Mouse (Mus musculus) cerebral cortex, adult 2 months (tissue): Measurements from ENCODE around the gene Ltbp1.

Experiments
- WGBS: fragments of 180-500 bp; shearing (Covaris S2); methylation state at CpG from one replicate; pipeline ENCODE4 v1.1.7; 2018; 5-methylcytosine and 5-hydroxymethylcytosine counted together

Gene Ltbp1

DNA sequence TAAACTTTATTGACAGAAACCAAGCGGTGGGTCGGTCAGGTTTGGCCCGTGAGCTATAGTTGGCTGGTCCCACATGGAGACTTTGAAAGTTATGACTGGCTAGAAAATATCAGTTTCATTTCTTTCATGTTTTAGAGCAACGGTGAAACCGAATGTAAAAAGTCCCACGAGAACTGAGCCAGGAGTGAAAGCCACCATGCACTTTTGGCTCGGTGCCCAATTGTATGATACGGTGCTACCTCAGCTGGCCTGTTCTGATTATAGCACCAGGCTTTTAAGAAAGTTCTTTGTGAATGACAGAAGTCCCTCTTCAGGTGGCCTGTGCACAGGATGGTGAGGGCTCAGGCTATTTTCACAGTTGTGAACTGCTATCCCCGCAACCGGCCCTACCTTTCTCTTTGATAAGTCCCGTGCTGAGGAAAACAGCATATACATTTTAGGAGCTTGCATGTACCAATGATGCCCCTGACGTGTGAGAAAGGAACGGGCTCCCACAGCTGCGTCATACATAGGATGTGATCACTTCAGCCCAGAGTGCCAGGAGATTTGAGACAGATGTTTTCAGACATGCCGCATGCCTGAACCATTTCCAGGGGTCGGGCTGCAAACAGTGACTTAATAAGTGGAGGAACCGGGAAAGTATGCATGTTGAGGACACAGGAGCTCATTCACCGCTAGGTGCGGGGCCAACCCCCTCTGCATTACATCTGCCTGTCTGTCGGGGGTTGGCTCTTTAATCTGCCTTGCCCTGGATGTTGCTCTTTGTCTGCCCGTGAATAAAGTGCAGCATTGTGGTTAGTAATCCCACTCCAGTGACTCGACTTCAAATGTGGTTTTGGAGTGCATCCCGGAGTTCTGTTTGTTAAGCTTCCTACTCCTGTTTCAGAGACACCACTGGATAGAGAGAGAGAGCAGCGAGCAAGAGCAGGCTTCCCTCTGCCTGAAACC, 172.8 kb downstream of the Ltbp1 start:
- WGBS: 31% methylated on average over 24 of the region's 24 CpGs

DNA sequence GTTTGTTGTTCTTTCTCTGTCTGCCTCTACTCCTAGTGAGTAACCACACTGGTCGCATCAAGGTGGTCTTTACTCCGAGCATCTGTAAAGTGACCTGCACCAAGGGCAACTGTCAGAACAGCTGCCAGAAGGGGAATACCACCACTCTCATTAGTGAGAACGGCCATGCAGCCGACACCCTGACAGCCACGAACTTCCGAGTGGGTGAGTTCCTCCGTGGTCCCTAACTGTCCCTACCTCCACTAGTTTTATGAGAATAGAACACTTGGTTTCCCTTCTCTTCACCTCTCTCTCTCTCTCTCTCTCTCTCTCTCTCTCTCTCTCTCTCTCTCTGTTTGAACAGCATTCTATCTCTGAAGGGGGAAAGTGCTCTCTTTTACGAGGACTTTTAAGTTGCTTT, 173.6 kb downstream of the Ltbp1 start:
- WGBS: 37% methylated on average over 8 of the region's 8 CpGs

DNA sequence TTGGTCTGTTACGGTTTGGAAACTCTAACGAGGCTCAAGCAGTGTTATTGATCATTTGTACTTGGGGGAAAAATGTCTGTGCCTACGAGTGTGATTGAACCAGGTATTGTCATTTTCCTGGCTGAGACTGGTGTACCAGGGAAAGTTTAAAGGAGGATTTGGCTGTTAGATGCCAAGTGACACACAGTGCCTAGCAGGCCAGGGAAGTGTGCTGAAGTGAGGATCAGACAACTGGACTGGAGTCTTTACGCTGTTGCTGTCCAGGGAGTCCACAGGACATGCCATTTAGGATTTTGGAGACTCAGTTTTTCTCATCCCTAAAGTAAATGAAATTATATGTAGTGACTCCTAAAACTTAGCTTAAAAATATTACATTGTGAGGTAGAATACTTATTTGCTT, 174.9 kb downstream of the Ltbp1 start:
- 73% methylated on average over 4 of the region's 4 CpGs for WGBS

DNA sequence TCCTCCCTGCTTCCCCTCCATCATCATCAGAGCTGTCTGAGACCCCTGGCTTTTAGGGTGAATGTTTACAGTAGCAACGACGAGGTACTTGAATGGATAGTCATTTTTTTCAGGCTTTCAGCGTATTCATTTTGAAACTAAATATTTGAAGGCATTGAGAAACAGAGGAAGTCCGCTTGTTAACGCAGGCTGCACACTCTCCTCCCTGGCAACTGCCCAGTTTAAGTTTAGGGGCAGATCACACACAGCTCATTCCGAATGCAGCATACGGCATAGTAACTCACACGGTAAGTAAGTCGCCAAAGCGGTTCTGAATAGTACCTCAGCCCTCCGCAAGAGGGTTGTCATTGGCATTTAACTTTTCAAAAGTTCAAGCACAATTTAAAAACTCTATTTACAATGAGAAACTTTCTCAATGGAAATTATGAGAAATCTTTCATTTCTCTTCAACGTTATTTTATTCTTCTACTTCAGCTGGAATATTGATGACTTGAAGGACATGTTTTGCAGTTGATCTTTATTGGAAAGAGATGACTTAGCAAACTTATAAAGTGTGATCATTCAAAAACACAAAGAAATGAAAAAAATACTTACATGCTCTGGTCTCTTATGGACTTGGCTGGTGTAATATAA, 175.7 kb downstream of the Ltbp1 start:
- 42% methylated on average over 12 of the region's 12 CpGs for WGBS

DNA sequence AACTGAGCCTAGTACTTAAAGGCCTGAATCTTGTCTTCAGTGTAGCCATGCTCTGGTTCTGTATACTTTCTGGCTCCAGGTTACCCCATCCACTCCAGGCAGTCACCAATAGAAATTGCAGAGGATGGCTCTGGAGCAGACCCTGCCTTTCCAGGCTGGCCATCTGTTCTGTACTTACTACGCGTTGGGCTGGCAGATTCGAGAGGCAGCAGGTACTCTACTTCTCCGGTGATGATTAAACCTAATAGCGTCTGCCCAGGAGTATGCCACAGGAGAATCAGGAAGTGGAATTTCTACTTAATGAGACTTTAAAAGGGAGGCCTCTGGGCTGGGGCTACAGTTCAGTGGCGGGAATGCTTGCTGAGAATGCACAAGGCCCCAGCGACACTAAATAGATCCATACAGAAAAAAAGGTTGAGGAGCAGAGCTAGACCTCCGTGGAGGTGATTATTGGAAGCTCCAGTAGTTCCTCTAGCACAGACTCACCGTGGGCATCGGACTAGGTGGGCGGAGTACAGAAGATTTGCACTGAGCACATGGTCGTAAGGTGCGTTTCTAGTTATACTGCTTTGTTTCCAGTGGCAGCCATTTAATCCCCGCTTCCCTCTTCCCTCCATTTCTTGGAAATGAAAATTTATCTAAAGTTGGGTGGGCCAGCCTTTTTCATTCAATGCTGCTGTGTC, 177.1 kb downstream of the Ltbp1 start:
- 83% methylated on average over 14 of the region's 14 CpGs for WGBS

DNA sequence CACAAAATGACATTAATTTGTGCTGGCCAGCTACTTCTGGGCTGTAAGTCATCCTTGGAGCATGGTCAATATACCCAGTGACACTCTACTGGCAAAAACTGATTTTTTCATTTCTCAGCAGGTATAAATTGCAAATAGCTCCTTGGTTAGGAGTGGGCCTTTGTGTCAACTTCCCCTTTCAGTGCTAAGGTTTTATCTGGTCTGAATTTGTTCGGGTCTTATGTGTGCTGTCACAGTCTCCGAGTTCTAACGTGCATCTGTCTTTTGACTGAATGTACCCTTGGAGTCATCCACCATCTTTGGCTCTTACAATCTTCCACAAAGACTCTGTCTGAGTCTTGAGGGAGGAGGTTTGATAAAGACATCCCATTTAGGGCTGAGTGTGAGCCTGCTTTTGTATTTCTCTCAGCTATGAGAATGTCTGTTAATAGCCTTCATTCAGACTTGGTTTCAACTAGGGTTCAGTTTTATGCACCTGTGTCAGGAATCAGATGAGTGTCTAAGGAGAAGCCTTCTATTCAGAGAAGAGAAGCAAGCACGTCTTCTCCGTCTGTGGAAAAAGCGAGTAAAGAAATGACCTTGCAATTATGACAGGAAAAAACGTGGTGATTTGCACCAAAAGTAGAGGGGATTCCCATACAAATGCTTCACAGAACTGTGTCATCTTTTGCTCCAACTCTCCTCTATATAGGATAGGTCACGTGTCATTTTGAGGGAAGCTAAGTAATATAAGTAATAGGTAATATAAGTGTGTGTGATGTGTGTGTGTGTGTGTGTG, 181.6 kb downstream of the Ltbp1 start:
- WGBS: 82% methylated on average over 8 of the region's 8 CpGs

DNA sequence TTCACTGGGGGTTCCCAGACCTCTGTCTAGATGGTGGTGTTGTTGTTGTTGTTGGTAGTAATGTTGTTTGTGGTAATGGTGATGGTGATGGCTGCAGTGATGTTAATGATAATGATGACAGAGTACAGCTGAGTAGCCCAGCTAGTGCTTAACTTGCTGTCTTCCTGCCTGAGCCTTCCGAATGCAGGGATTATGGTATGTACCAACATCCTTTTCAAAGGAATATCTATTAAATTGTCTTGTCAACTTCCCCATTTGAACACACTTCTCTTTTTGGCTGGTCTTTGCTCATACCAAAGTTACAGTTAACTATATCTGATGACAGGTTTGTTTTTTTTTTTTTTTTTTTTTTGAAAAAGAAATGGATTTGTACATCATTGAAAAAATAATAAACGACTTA, 191.6 kb downstream of the Ltbp1 start:
- WGBS: 89% methylated on average over 2 of the region's 2 CpGs

DNA sequence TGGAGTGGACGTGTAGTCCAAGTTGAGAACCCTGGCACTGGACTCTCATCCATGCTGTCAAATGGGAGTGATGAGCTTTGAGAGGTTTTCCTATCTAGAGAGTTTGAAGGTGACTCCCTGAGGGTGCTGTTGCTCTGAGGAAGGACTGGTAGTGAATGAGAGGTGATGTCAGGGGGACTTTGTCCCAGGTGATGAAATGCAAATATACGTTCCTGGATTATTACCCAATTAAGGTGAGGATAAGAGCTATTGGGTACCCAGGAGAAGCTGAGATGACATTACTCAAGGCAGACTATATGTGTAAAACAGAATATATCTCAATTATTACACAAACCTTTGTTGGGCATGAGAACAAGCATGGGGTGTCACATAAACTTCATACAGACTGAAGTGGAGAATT, 193.4 kb downstream of the Ltbp1 start:
- 95% methylated on average over 2 of the region's 2 CpGs for WGBS

DNA sequence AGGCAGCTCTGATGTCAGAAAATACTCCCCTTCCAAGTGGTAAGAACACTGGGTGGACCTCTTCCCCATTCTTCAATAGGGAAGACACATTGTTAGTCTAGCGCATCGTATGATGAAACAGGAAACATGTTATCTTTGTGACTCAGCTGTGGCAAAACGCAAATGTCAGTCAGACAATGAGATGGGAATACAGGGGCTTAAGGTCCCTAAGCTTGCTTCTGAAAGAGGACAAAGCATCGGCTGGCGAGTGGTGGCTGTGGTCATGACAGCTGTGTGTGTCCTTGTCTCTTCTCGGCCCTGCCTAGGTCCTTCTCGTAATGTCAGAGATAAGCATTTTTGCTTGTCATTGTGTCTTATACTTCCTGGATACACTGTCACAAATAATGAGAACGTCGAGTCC, 194.3 kb downstream of the Ltbp1 start:
- WGBS: 72% methylated on average over 9 of the region's 9 CpGs

DNA sequence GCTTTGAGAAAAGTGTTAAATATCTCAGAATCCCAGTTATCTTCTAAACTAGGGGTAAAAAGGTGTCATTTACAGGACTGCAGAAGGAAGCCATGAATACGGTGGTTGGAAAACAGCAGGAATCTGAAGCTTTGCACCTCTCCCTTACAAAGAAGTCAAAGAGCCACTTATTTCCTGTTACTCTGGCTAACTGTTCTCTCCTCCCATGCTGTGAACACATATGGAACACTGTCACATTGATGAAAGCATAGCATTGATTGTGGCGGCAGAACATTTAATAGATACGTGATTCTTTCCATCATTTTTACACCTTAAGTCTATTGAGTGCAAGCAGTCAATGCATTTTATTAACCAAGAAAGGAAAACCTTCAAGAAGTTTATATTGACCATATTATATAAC, 196.9 kb downstream of the Ltbp1 start:
- 70% methylated on average over 3 of the region's 3 CpGs for WGBS

DNA sequence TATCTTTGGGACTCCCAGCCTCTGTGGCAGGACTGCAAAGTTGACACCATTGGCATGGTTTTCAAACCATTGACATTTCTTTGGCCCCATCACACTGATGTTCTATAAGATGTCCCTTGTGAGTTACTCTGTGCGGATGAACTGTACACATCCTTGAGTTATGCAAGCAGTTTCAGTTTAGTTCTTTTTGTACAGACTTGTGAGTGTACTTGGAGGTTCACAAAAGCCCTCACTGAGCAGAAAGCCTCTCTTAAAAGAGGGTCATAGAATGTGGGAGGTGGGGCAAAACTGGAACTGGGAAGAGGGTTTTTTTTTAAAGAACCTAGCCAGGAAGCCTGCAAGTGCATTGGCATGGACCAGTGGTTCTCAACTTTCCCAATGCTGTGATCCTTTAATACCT, 198.7 kb downstream of the Ltbp1 start:
- 79% methylated on average over 1 of the region's 1 CpGs for WGBS

DNA sequence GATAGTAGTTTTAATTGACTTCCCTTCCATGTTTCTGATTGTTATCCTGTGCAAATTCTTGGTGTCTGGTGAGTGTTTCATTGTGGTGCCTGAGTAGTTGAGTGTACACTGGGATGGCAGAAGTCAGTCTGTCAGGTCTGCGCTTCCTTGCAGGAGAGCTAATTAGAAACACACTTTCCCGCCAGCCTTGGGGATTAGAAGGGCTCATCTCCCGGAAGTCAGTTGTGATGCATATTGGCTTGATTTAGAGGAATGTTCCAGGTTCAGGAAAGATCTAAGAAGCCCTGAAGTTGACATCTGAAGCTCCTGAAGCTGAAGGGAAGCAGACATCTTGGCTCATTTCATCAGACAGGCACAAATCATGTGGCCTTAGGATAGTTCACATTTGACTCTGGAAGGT, 200.9 kb downstream of the Ltbp1 start:
- WGBS: 69% methylated on average over 3 of the region's 3 CpGs

DNA sequence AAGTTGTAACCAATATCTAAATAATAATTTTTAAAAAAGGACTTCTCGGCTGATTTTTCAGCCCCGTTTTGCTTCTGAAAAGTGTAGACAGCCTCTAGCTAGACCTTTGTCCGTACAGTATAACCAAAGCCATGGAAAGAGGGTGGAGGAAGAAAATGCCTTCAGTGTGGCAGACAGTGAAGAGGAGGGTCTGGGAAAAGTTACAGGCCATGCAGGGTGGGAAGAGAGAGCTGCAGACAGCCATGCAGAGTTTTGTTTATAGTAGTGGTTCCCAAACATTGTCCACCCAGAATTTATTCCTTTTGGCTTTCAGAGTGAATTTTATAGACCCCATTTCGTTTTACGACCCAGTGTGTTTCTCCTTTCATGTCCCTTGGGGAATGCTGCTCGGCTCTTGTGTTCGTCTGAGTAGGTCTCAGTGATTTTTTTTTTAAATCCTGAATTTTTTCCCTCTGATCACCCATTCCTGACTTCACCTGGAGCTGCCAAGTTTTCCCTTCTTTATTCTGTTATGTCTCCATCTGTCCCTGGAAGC, 202.9 kb downstream of the Ltbp1 start:
- 89% methylated on average over 7 of the region's 7 CpGs for WGBS

DNA sequence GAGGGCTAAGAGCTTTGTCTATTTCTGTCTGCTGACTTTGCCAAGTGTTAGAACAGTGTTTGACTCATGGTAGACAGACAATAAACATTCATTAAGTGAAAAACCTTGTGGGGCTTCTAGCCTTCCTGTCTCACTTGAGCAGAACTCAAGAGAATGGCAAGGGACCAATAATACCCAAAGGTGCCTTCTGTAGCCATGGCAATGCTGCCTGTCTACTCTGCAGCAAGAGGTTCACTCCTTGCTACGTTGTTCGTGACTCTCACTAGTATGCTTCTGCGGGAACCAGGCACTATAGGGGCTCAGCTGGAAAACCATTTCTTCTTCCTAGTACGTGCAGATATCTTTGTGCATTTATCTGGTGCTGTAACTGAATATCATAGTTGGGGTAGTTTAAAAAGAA, 205.2 kb downstream of the Ltbp1 start:
- 90% methylated on average over 4 of the region's 4 CpGs for WGBS

DNA sequence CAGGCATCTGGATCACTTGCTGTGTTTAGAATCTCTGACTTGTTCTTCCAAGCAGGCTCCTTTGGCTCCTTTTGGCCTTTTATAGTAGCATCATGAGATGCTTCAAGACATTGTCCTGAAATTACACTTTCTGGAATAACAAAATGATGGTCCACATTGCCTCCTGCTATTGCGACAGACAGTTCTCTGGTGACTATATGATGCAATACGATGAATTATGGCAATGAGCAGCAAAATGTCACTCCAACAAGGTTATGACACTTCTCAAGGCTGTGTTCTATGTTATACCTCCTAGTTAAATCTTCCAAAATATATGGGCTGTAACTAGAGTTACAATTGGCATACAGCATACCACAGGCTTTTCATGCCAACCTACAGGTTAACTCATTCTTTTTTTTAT, 211.0 kb downstream of the Ltbp1 start:
- WGBS: 94% methylated on average over 2 of the region's 2 CpGs

DNA sequence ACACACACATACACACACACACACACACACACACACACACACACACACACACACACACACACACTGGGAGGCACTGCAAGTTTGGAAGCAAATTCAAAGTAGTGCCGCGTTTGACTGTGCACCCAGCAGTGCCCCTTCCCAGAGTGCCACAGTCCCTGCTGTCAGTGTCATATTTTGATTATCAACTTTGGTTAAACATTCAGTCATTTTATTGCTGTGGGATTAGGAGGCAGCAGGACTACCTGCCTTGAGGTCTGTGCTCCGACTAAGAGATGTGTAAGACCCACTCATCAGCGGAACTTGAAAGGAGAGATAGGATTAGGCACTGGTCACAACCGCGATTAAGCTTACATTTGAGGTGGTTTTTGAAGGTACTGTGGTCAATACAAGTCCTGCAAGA, 213.3 kb downstream of the Ltbp1 start:
- WGBS: 91% methylated on average over 6 of the region's 6 CpGs

DNA sequence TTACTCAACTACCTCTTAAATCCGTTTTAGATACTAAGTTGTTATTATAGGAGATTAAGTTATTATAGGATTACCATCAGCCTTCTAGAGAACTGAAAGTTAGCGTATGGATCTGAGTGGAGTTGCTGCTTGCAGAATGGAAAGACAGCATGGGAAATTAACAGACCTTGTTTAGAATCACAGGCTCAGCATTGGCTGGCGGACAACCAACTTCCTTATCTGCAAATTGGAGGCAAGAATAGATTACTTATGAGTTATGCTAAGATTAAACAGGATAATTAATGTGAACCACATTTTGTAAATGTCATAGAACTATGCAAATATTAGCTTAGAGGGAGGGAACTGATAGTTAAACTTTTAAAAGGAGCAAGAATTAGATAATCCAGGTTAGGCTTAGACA, 223.0 kb downstream of the Ltbp1 start:
- WGBS: 87% methylated on average over 3 of the region's 3 CpGs

DNA sequence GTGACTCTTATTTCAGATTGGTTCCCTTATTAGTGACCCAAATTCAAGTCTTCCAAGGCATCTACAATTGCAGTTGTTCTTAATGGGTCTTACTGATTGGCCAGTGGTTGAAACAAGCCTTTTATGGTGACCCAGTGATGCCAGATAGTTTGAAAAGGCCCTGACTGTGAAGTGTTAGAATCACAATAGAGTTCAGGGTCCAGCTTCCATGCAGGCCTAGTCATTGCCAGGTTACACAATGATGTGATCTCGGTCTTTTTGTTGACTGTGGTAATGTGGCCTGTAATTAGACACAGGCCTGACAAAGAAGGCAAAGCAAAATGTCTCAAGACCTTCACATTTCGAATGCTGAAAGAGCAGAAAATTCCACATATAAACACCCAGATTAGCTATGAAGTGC, 227.8 kb downstream of the Ltbp1 start:
- WGBS: 60% methylated on average over 2 of the region's 2 CpGs

DNA sequence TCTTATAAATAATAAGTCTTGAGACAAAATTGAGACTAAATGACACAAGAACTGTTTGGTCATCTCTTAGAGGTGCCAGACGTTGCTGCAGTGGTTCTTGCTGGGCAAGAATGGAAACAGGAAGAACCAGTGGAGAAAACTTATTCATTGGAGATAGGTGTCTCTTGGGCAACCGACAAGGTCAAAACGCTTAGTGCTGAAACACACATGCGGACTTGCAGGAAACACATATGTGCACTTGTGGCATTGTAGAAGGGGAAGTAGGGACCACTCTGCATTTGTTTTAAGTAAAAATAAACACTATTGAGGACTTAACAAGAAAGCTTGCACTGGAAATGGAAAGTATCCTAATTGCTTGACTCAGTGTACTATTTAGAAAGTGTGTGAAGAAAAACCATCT, 228.6 kb downstream of the Ltbp1 start:
- 84% methylated on average over 4 of the region's 4 CpGs for WGBS

DNA sequence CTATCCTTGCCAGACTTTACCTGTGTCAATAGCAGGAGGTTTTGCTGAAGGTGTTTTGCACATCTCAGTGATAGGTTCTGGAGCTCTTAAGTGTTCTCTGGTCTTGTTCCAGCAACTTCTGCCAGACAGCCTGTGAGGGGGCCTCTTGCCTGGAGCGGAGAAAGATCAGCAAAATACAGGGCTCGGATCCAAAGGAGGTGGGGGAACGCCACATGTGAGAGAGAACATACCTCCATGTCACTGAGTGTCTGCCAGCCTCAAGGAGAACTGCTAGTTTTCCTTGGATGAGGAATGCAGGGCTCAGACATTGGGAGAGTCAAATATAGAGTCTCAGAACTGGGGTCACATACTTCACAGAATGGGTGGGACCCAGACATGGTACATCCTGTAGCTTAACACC, 230.4 kb downstream of the Ltbp1 start:
- WGBS: 61% methylated on average over 3 of the region's 3 CpGs

DNA sequence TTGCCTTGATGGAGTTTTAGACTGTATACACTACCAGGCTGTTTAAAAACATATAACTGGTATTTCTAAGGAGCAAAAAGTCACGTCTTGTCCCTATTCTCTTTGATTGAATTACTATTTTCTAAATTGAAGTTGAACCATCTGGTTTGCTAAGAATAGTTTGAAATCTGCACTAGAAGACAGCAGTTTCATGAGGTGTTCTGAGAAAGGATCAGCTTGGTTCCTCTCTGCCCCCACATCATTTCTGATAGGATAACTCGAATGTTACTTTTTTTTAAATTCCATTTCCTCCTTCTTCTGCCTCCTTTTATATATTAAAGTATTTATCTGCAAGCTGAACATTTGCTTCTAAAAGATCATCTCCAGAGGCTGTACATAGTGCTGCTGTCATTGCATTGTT, 231.2 kb downstream of the Ltbp1 start:
- 44% methylated on average over 2 of the region's 2 CpGs for WGBS

DNA sequence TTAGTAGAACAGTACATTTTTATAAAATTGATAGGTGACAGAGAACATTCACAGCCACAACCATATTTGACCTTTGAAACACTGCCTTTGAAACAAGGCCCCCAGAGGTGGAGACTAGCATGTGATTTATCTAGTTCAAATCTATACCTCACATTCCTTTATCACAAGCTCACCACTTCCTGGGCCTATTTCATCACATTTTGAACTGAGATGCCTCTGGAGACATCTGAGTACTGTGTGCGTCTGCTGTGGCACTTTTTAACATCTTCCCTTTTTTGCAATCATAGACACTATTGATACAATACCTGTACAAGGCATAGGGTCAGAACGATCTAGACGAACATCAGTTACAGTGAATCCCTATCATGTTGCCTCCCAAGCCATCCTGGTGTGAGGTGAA, 232.1 kb downstream of the Ltbp1 start:
- 96% methylated on average over 3 of the region's 3 CpGs for WGBS
